Mouse (Mus musculus): ENCODE measurements around the gene Celsr3. TPM values are rescaled to one million over a fixed set of nuclear protein-coding genes. Genes with fewer than 3 reads are reported as not detected.

Gene Celsr3
- polyA plus RNA-seq, 1 experiment from 2014 or later = 7.2 TPM

GRCm38 (mm10) chr9:108845390-108845789, 19.3 kb downstream of the Celsr3 start:
- Histone ChIP-seq H3K36me3 (peaks cover 98% of the 10 kb centered on the region), H3K4me1 (replicated peaks) (peaks cover 21% of the 10 kb centered on the region), H3K27ac (no peak overlapping the region), H3K9me3 (no peaks in the 10 kb centered on the region), H3K27me3 (ENCODE audit: insufficient read depth, poor library complexity, severe bottlenecking) (peaks cover 32% of the 10 kb centered on the region), H3K4me3 (no peak overlapping the region)
- no peak for DNase-seq (ENCODE audit: low spot score)
- WGBS = 63% methylated on average over 5 of the region's 5 CpGs

GRCm38 (mm10) chr9:108847374-108847773, 21.3 kb downstream of the Celsr3 start:
- Histone ChIP-seq H3K27ac (no peak overlapping the region), H3K4me1 (replicated peaks) (peaks cover 27% of the 10 kb centered on the region), H3K27me3 (ENCODE audit: insufficient read depth, poor library complexity, severe bottlenecking) (peaks cover 18% of the 10 kb centered on the region), H3K9me3 (no peaks in the 10 kb centered on the region), H3K36me3 (peaks cover 82% of the 10 kb centered on the region), H3K4me3 (no peak overlapping the region)
- DNase-seq (ENCODE audit: low spot score) = no peak
- 87% methylated on average over 4 of the region's 4 CpGs for WGBS

DNA sequence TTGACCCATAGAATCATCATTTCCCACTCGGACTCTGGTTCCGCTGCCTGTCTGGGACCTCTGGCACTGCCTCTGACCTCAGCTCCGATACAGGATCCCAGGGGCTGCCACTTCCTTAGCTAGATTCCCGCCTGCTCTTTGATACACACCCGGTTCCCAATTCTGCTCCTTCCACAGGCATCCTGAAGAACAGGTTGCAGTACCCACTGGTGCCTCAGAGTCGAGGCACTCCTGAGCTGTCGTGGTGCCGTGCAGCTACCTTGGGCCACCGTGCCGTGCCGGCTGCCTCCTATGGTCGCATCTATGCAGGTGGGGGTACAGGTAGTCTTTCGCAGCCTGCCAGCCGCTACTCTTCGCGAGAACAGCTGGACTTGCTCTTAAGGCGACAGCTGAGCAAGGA, 22.3 kb downstream of the Celsr3 start:
- no peaks in the 10 kb centered on the region for H3K9me3 ChIP-seq
- no peak for DNase-seq (ENCODE audit: low spot score)
- H3K27ac ChIP-seq = no peak overlapping the region
- peaks cover 72% of the 10 kb centered on the region for H3K36me3 ChIP-seq
- no peak overlapping the region for H3K4me3 ChIP-seq
- H3K4me1 ChIP-seq (replicated peaks) = peaks cover 23% of the 10 kb centered on the region
- WGBS = 75% methylated on average over 17 of the region's 17 CpGs
- peaks cover 8% of the 10 kb centered on the region; the same call in 1 of the 2 replicates for H3K27me3 ChIP-seq (ENCODE audit: insufficient read depth, poor library complexity, severe bottlenecking)

DNA sequence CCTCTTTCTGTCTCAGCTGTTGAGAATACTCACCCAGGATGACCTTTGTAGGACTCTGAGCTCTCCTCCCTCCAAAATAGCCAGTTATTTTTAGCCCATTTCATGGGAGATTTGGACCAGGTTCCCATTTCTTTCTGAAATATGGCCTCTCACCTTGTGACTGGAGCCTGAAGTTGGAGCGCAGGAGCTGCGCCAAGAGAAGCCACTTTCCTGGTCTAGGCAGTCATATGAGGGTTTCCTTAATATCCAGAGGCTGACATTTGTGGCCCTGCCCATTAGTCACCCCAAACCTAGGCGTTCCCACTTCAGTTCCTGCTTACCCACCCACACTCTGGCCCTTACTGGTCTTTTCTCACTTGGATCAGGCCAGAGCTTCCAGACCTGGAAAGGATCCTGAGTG, 26.9 kb downstream of the Celsr3 start, which contains the start of gene Slc26a6:
Gene Slc26a6, plus strand, starts transcription at position 308 of the 400 bp plus-strand sequence.
- 0 out of 2 replicates have a peak, but pooled peaks cover 7% of the 10 kb centered on the region for H3K27me3 ChIP-seq (ENCODE audit: insufficient read depth, poor library complexity, severe bottlenecking)
- no peaks in the 10 kb centered on the region for H3K9me3 ChIP-seq
- peaks cover 44% of the 10 kb centered on the region for H3K36me3 ChIP-seq
- H3K27ac ChIP-seq = peak within 1 kb of the TSS; percentile 89
- no peak for DNase-seq (ENCODE audit: low spot score)
- peaks cover 26% of the 10 kb centered on the region for H3K4me1 ChIP-seq (replicated peaks)
- peak within 1 kb of the TSS; percentile 80 for H3K4me3 ChIP-seq
- WGBS = 88% methylated on average over 3 of the region's 3 CpGs

- peak overlapping the region; percentile 80 for H3K4me3 ChIP-seq
- peaks cover 44% of the 10 kb centered on the region for H3K36me3 ChIP-seq
- peak; percentile 93 for DNase-seq (ENCODE audit: low spot score)
- H3K9me3 ChIP-seq = no peaks in the 10 kb centered on the region
- 0 out of 2 replicates have a peak, but pooled peaks cover 7% of the 10 kb centered on the region for H3K27me3 ChIP-seq (ENCODE audit: insufficient read depth, poor library complexity, severe bottlenecking)
- H3K4me1 ChIP-seq (replicated peaks) = peaks cover 26% of the 10 kb centered on the region
- H3K27ac ChIP-seq = peak overlapping the region; percentile 89
- WGBS = 2% methylated on average over 25 of the region's 25 CpGs
These were observed 27.6 kb downstream of the Celsr3 start for GRCm38 (mm10) chr9:108853635-108854240.

DNA sequence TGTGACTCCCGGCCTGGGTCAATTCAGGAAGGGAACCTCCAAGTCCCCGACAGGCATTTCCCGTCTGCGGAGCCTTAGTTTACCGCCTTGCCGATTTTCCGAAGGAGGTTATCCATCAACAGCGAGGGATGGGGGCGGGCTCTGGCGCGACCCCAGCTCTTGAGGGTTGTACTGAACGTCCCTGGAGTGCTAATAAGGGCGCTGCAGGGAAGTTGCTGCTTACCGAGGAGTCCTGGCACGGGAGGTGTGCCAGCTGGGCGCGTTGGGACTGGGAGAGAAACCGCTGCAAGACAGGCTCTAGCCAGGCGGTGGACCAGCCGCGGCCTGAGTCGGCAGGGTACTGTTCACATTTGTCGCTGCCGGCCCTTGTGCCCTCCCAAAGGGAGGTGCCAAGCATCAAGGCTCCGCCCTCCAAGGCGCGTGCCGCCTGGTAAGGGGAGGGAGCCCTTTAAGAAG, 28.1 kb downstream of the Celsr3 start:
- WGBS = under 1% methylated on average over 28 of the region's 28 CpGs
- peak; percentile 85 for DNase-seq (ENCODE audit: low spot score)
- H3K36me3 ChIP-seq = peaks cover 44% of the 10 kb centered on the region

GRCm38 (mm10) chr9:108855335-108855734, 29.2 kb downstream of the Celsr3 start:
- H3K4me3 ChIP-seq = peak overlapping the region; percentile 80
- DNase-seq (ENCODE audit: low spot score) = no peak
- WGBS = 61% methylated on average over 5 of the region's 5 CpGs

More for the DNA sequence above, 28.1 kb downstream of the Celsr3 start:
- H3K4me3 ChIP-seq = peak overlapping the region; percentile 80
- 0 out of 2 replicates have a peak, but pooled peaks cover 7% of the 10 kb centered on the region for H3K27me3 ChIP-seq (ENCODE audit: insufficient read depth, poor library complexity, severe bottlenecking)
- peaks cover 26% of the 10 kb centered on the region for H3K4me1 ChIP-seq (replicated peaks)
- peak overlapping the region; percentile 89 for H3K27ac ChIP-seq
- no peaks in the 10 kb centered on the region for H3K9me3 ChIP-seq

GRCm38 (mm10) chr9:108858792-108859527, 32.8 kb downstream of the Celsr3 start:
- peaks cover 57% of the 10 kb centered on the region for H3K36me3 ChIP-seq
- 86% methylated on average over 8 of the region's 8 CpGs for WGBS
- DNase-seq (ENCODE audit: low spot score) = no peak
- H3K27me3 ChIP-seq (ENCODE audit: insufficient read depth, poor library complexity, severe bottlenecking) = 0 out of 2 replicates have a peak, but pooled peaks cover 7% of the 10 kb centered on the region
- no peak overlapping the region for H3K27ac ChIP-seq
- H3K4me3 ChIP-seq = no peak overlapping the region
- peaks cover 12% of the 10 kb centered on the region for H3K4me1 ChIP-seq (replicated peaks)
- no peaks in the 10 kb centered on the region for H3K9me3 ChIP-seq

More at GRCm38 (mm10) chr9:108855335-108855734, 29.2 kb downstream of the Celsr3 start:
- Histone ChIP-seq H3K4me1 (replicated peaks) (peaks cover 26% of the 10 kb centered on the region), H3K27ac (no peak overlapping the region), H3K9me3 (no peaks in the 10 kb centered on the region), H3K27me3 (ENCODE audit: insufficient read depth, poor library complexity, severe bottlenecking) (0 out of 2 replicates have a peak, but pooled peaks cover 7% of the 10 kb centered on the region), H3K36me3 (peaks cover 45% of the 10 kb centered on the region)

Other genes starting within 250 kb of the Celsr3 start
- 166 and 233 TPM in 2 replicates for gene Wdr6, start 247.6 kb upstream of the Celsr3 start, polyA plus RNA-seq (2016; fragmentation: Nextera tagmentation; extraction: Ambion mirVana)
- 7.3 and 12.2 TPM in 2 replicates for gene P4htm, start 228.7 kb upstream of the Celsr3 start, polyA plus RNA-seq (2016; fragmentation: Nextera tagmentation; extraction: Ambion mirVana)
- 56.4 and 58.8 TPM in 2 replicates for gene Arih2, start 176.9 kb upstream of the Celsr3 start, polyA plus RNA-seq (2016; fragmentation: Nextera tagmentation; extraction: Ambion mirVana)
- gene Slc25a20, start 164.2 kb upstream of the Celsr3 start, polyA plus RNA-seq (2016; fragmentation: Nextera tagmentation; extraction: Ambion mirVana) = 30.0 and 33.8 TPM in 2 replicates
- gene Prkar2a, start 137.0 kb upstream of the Celsr3 start, polyA plus RNA-seq (2016; fragmentation: Nextera tagmentation; extraction: Ambion mirVana) = 34.2 and 35.0 TPM in 2 replicates
- 87.2 and 117 TPM in 2 replicates for gene Ip6k2, start 42.5 kb upstream of the Celsr3 start, polyA plus RNA-seq (2016; fragmentation: Nextera tagmentation; extraction: Ambion mirVana)
- gene Nckipsd, start 18.0 kb upstream of the Celsr3 start, polyA plus RNA-seq (2016; fragmentation: Nextera tagmentation; extraction: Ambion mirVana) = 14.9 and 16.2 TPM in 2 replicates
- 11.2 and 12.6 TPM in 2 replicates for gene Slc26a6, start 27.0 kb downstream of the Celsr3 start, polyA plus RNA-seq (2016; fragmentation: Nextera tagmentation; extraction: Ambion mirVana)
- 0.17 and 0.24 TPM in 2 replicates for gene Tmem89, start 88.3 kb downstream of the Celsr3 start, polyA plus RNA-seq (2016; fragmentation: Nextera tagmentation; extraction: Ambion mirVana)
- gene Uqcrc1, start 110.3 kb downstream of the Celsr3 start, polyA plus RNA-seq (2016; fragmentation: Nextera tagmentation; extraction: Ambion mirVana) = 478 and 495 TPM in 2 replicates
- gene Col7a1, start 127.3 kb downstream of the Celsr3 start, polyA plus RNA-seq (2016; fragmentation: Nextera tagmentation; extraction: Ambion mirVana) = 1.2 and 3.3 TPM in 2 replicates
- gene Ucn2, start 159.7 kb downstream of the Celsr3 start, polyA plus RNA-seq (2016; fragmentation: Nextera tagmentation; extraction: Ambion mirVana) = not detected in 2 replicates
- 11.9 and 17.6 TPM in 2 replicates for gene Pfkfb4, start 165.5 kb downstream of the Celsr3 start, polyA plus RNA-seq (2016; fragmentation: Nextera tagmentation; extraction: Ambion mirVana)
- gene Shisa5, start 212.2 kb downstream of the Celsr3 start, polyA plus RNA-seq (2016; fragmentation: Nextera tagmentation; extraction: Ambion mirVana) = 38.8 and 43.6 TPM in 2 replicates
- gene Trex1, start 233.4 kb downstream of the Celsr3 start, polyA plus RNA-seq (2016; fragmentation: Nextera tagmentation; extraction: Ambion mirVana) = 8.1 and 11.3 TPM in 2 replicates
- 30.5 and 32.1 TPM in 2 replicates for gene Atrip, start 247.8 kb downstream of the Celsr3 start, polyA plus RNA-seq (2016; fragmentation: Nextera tagmentation; extraction: Ambion mirVana)